Mouse (Mus musculus): ENCODE measurements around the gene 8030474K03Rik.

DNA sequence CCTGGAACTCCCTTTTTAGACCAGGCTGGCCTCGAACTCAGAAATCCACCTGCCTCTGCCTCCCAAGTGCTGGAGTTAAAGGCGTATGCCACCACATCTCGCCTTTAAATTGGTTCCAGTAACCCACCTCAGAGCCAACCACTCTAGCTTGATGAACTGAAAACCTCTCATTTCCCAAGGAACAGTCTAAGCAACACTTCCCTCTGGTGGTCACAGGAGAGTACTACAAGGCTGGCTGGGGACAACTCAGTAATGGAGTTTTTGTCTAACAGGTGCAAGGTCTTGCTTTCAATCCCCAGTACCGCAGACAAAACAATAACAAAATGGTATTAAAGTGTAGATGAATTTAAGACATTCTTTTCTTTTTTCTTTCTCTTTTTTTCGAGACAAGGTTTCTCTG, 22.4 kb upstream of the 8030474K03Rik start:
- TF ChIP-seq CTCF (conservative IDR thresholded peaks at IDR 0.05; ENCODE audit: low read length) (peak; percentile 87), POU5F1 (IDR thresholded peaks at IDR 0.05; ENCODE audit: borderline replicate concordance, low read length) (no peak)
